Mouse (Mus musculus): ENCODE results near the gene Elac2.

- TF ChIP-seq POLR2A (IDR thresholded peaks at IDR 0.05; ENCODE audit: insufficient read depth, low read depth, low read length) (no peak), CTCF (IDR thresholded peaks at IDR 0.05; ENCODE audit: insufficient read depth, low read depth, low read length) (no peak)
Observed at GRCm38 (mm10) chr11:65020744-65021143, 41.9 kb downstream of the Elac2 start.
